Mouse (Mus musculus): ENCODE data around the gene Trim8. TPM values are rescaled to one million over a fixed set of nuclear protein-coding genes. Genes with fewer than 3 reads are reported as not detected.
A peak's percentile ranks its signal among the peaks of the same experiment; 100 is the strongest.

Gene Trim8
- polyA plus RNA-seq, 1 experiment from 2014 or later = 30.5 TPM

GRCm38 (mm10) chr19:46478242-46478641, 23.3 kb upstream of the Trim8 start:
- no peak for TF ChIP-seq CTCF (IDR thresholded peaks at IDR 0.05; ENCODE audit: low read depth)
- H3K4me1 ChIP-seq (replicated peaks; ENCODE audit: insufficient read depth, low read length) = peaks cover 49% of the 10 kb centered on the region
- H3K9me3 ChIP-seq (replicated peaks; ENCODE audit: low read length) = no peaks in the 10 kb centered on the region
- peaks cover 26% of the 10 kb centered on the region; the same call in 1 of the 2 replicates for H3K36me3 ChIP-seq (ENCODE audit: insufficient read depth, low read length)
- no peak overlapping the region for H3K9ac ChIP-seq (ENCODE audit: low read depth, low read length)
- DNase-seq (ENCODE audit: low spot score) = no peak
- no peak for ATAC-seq (replicated peaks; ENCODE audit: low FRiP score, low read depth)
- H3K4me2 ChIP-seq (ENCODE audit: low read length) = no peak overlapping the region
- H3K27ac ChIP-seq = peak overlapping the region; percentile 82
- 71% methylated on average over 4 of the region's 4 CpGs for WGBS
- H3K27me3 ChIP-seq (ENCODE audit: insufficient read depth, low read length) = no peaks in the 10 kb centered on the region
- H3K4me3 ChIP-seq (replicated peaks; ENCODE audit: low read depth, low read length) = no peak overlapping the region

- 38% methylated on average over 5 of the region's 5 CpGs for WGBS
- Histone ChIP-seq H3K27ac (peak overlapping the region; percentile 82), H3K4me1 (replicated peaks; ENCODE audit: insufficient read depth, low read length) (peaks cover 54% of the 10 kb centered on the region), H3K27me3 (ENCODE audit: insufficient read depth, low read length) (no peaks in the 10 kb centered on the region), H3K4me2 (ENCODE audit: low read length) (no peak overlapping the region), H3K4me3 (replicated peaks; ENCODE audit: low read depth, low read length) (no peak overlapping the region), H3K9ac (ENCODE audit: low read depth, low read length) (peak overlapping the region; percentile 8; the same call in 1 of the 2 replicates), H3K9me3 (replicated peaks; ENCODE audit: low read length) (no peaks in the 10 kb centered on the region), H3K36me3 (ENCODE audit: insufficient read depth, low read length) (peaks cover 21% of the 10 kb centered on the region; the same call in 1 of the 2 replicates)
- peak; percentile 67 for DNase-seq (ENCODE audit: low spot score)
- no peak for TF ChIP-seq CTCF (IDR thresholded peaks at IDR 0.05; ENCODE audit: low read depth)
- peak; percentile 41; the same call in 1 of the 2 replicates for ATAC-seq (replicated peaks; ENCODE audit: low FRiP score, low read depth)
These were observed 22.7 kb upstream of the Trim8 start for GRCm38 (mm10) chr19:46478826-46479225.

GRCm38 (mm10) chr19:46479306-46480075, 22.0 kb upstream of the Trim8 start:
- ATAC-seq (replicated peaks; ENCODE audit: low FRiP score, low read depth) (peak; percentile 2; the same call in 1 of the 2 replicates), DNase-seq (ENCODE audit: low spot score) (peak; percentile 56)
- TF ChIP-seq CTCF (IDR thresholded peaks at IDR 0.05; ENCODE audit: low read depth) = no peak
- H3K9me3 ChIP-seq (replicated peaks; ENCODE audit: low read length) = no peaks in the 10 kb centered on the region
- peaks cover 15% of the 10 kb centered on the region; the same call in 1 of the 2 replicates for H3K36me3 ChIP-seq (ENCODE audit: insufficient read depth, low read length)
- peak overlapping the region; percentile 82 for H3K27ac ChIP-seq
- H3K9ac ChIP-seq (ENCODE audit: low read depth, low read length) = peak overlapping the region; percentile 8; the same call in 1 of the 2 replicates
- H3K4me3 ChIP-seq (replicated peaks; ENCODE audit: low read depth, low read length) = no peak overlapping the region
- no peaks in the 10 kb centered on the region for H3K27me3 ChIP-seq (ENCODE audit: insufficient read depth, low read length)
- 36% methylated on average over 21 of the region's 21 CpGs for WGBS
- H3K4me1 ChIP-seq (replicated peaks; ENCODE audit: insufficient read depth, low read length) = peaks cover 61% of the 10 kb centered on the region
- no peak overlapping the region for H3K4me2 ChIP-seq (ENCODE audit: low read length)

GRCm38 (mm10) chr19:46480624-46481345, 20.7 kb upstream of the Trim8 start:
- peak overlapping the region; percentile 25; the same call in 1 of the 2 replicates for H3K27ac ChIP-seq
- H3K4me3 ChIP-seq (replicated peaks; ENCODE audit: low read depth, low read length) = no peak overlapping the region
- no peak for TF ChIP-seq CTCF (IDR thresholded peaks at IDR 0.05; ENCODE audit: low read depth)
- ATAC-seq (replicated peaks; ENCODE audit: low FRiP score, low read depth) (no peak), DNase-seq (ENCODE audit: low spot score) (no peak)
- no peak overlapping the region for H3K4me2 ChIP-seq (ENCODE audit: low read length)
- H3K36me3 ChIP-seq (ENCODE audit: insufficient read depth, low read length) = peaks cover 7% of the 10 kb centered on the region
- no peaks in the 10 kb centered on the region for H3K27me3 ChIP-seq (ENCODE audit: insufficient read depth, low read length)
- peaks cover 68% of the 10 kb centered on the region for H3K4me1 ChIP-seq (replicated peaks; ENCODE audit: insufficient read depth, low read length)
- WGBS = 73% methylated on average over 10 of the region's 10 CpGs
- H3K9me3 ChIP-seq (replicated peaks; ENCODE audit: low read length) = no peaks in the 10 kb centered on the region
- H3K9ac ChIP-seq (ENCODE audit: low read depth, low read length) = no peak overlapping the region

- H3K9ac ChIP-seq (ENCODE audit: low read depth, low read length) = no peak overlapping the region
- H3K4me1 ChIP-seq (replicated peaks; ENCODE audit: insufficient read depth, low read length) = peaks cover 67% of the 10 kb centered on the region
- ATAC-seq (replicated peaks; ENCODE audit: low FRiP score, low read depth) (no peak), DNase-seq (ENCODE audit: low spot score) (no peak)
- no peak overlapping the region for H3K4me2 ChIP-seq (ENCODE audit: low read length)
- no peaks in the 10 kb centered on the region for H3K27me3 ChIP-seq (ENCODE audit: insufficient read depth, low read length)
- H3K36me3 ChIP-seq (ENCODE audit: insufficient read depth, low read length) = peaks cover 12% of the 10 kb centered on the region
- no peak overlapping the region for H3K4me3 ChIP-seq (replicated peaks; ENCODE audit: low read depth, low read length)
- TF ChIP-seq CTCF (IDR thresholded peaks at IDR 0.05; ENCODE audit: low read depth) = no peak
- no peaks in the 10 kb centered on the region for H3K9me3 ChIP-seq (replicated peaks; ENCODE audit: low read length)
- no peak overlapping the region for H3K27ac ChIP-seq
- WGBS = 52% methylated on average over 3 of the region's 3 CpGs
These were observed 20.1 kb upstream of the Trim8 start for GRCm38 (mm10) chr19:46481352-46481751.

GRCm38 (mm10) chr19:46481756-46482155, 19.7 kb upstream of the Trim8 start:
- H3K4me1 ChIP-seq (replicated peaks; ENCODE audit: insufficient read depth, low read length) = peaks cover 64% of the 10 kb centered on the region
- H3K9ac ChIP-seq (ENCODE audit: low read depth, low read length) = no peak overlapping the region
- no peaks in the 10 kb centered on the region for H3K27me3 ChIP-seq (ENCODE audit: insufficient read depth, low read length)
- H3K4me3 ChIP-seq (replicated peaks; ENCODE audit: low read depth, low read length) = no peak overlapping the region
- peaks cover 12% of the 10 kb centered on the region for H3K36me3 ChIP-seq (ENCODE audit: insufficient read depth, low read length)
- no peaks in the 10 kb centered on the region for H3K9me3 ChIP-seq (replicated peaks; ENCODE audit: low read length)
- no peak for TF ChIP-seq CTCF (IDR thresholded peaks at IDR 0.05; ENCODE audit: low read depth)
- H3K4me2 ChIP-seq (ENCODE audit: low read length) = no peak overlapping the region
- ATAC-seq (replicated peaks; ENCODE audit: low FRiP score, low read depth) (no peak), DNase-seq (ENCODE audit: low spot score) (no peak)
- 0 out of 2 replicates have a peak overlapping the region, but pooled peaks have one; percentile 8 for H3K27ac ChIP-seq
- WGBS = 16% methylated on average over 4 of the region's 4 CpGs
